ENCODE assay signal across 9 mouse cellular contexts in the genomic region with DNA sequence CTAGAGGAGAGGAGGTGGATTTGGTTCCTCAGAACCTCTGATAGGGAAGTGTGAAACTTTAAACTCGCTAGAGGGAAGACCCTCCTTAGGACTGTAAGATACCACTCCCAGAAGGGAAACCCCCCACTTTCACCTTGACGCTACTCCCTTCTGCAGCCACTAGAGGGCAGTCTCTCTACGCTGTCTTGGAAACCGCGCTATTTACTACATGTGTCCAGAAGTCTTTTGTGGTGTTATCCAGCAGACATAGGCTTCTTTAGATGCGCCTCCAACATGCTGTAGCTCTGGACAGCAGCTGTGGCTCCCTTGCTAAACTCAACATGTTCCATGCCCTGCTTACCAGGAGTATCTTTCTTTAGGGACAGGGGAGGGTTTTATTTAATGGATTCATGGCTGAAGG. TPM values are rescaled to one million over a fixed set of nuclear protein-coding genes. Genes with fewer than 3 reads are reported as not detected.
DNase-seq lines count a peak whose midpoint lies in the region; ATAC-seq lines count a peak whose summit lies in the region.
"Had no signal": no experiment of that assay in that cellular context is flagged by ENCODE, and none has a peak within 500 bp of the region (broad histone marks: within the 10 kb centered on the region; RNA-seq: fewer than 3 reads in every experiment).

No protein-coding gene starts in this region.

- intact Hi-C loops in heart, postnatal 14 days (cut with DNase I), result loop anchor here (1.0 to 5.0 kb wide), 4 partner anchors 38 to 264 kb away; a partner anchor contains a TSS

- H3K9ac ChIP-seq in stomach, embryonic 15.5 days, result no peak overlapping the region

- ATAC-seq in activated CD4-positive, CD25-positive, alpha-beta regulatory T cell, adult 4 months, result peak; percentile 49
- peak; percentile 58; the same call in 1 of the 2 replicates for ATAC-seq in stomach, embryonic 15.5 days (ENCODE audit: insufficient read depth, low FRiP score, low read depth)

- H3K36me3 ChIP-seq in heart, embryonic 10.5 days, result no peaks in the 10 kb centered on the region; the same call in 1 of the 2 replicates
- no peaks in the 10 kb centered on the region for H3K36me3 ChIP-seq in stomach, embryonic 15.5 days

- H3K27ac ChIP-seq in heart, embryonic 10.5 days, result no peak overlapping the region
- no peak overlapping the region for H3K27ac ChIP-seq in stomach, embryonic 15.5 days

- no peak overlapping the region for H3K4me3 ChIP-seq in heart, embryonic 10.5 days
- no peak overlapping the region for H3K4me3 ChIP-seq in stomach, embryonic 15.5 days (replicated peaks)

- no peaks in the 10 kb centered on the region for H3K27me3 ChIP-seq in heart, embryonic 10.5 days (ENCODE audit: insufficient read depth, poor library complexity, severe bottlenecking)
- no peaks in the 10 kb centered on the region for H3K27me3 ChIP-seq in stomach, embryonic 15.5 days (replicated peaks)

- peaks cover 22% of the 10 kb centered on the region for H3K4me1 ChIP-seq in heart, embryonic 10.5 days
- H3K4me1 ChIP-seq in stomach, embryonic 15.5 days, result no peaks in the 10 kb centered on the region

- no peaks in the 10 kb centered on the region for H3K9me3 ChIP-seq in heart, embryonic 10.5 days
- no peaks in the 10 kb centered on the region for H3K9me3 ChIP-seq in stomach, embryonic 15.5 days

- WGBS in heart, embryonic 10.5 days, result under 1% methylated on average over 6 of the region's 6 CpGs
- under 1% methylated on average over 6 of the region's 6 CpGs for WGBS in stomach, embryonic 15.5 days

- no peak overlapping the region for H3K4me2 ChIP-seq in stomach, embryonic 15.5 days

- peak; percentile 87 for DNase-seq in heart, embryonic 10.5 days (ENCODE audit: low spot score)
- DNase-seq in heart, adult 11 months, result no peak
- DNase-seq in embryo, embryonic 10 days (ENCODE audit: low spot score), result peak; percentile 90
- DNase-seq in heart, postnatal 14 days, result peak; percentile 30 to 70
- peak; percentile 8 for DNase-seq in layer of hippocampus, adult 9-11 months
- DNase-seq in mesoderm, embryonic 11.5 days (ENCODE audit: low read depth, low spot score), result peak; percentile 85

RNA-seq across cellular contexts. Expression of a gene that starts 54.8 kb away (rescaled TPM):
- polyA plus RNA-seq in heart, embryonic 10.5 days (2016; fragmentation: Nextera tagmentation; extraction: Ambion mirVana), result 80.4 and 148 TPM in 2 replicates
- under 1 TPM in 1 of 2 experiments, not detected in 1; 0.15 TPM for polyA plus RNA-seq in activated CD4-positive, CD25-positive, alpha-beta regulatory T cell, adult 4 months (2017; shearing (Covaris generic))
- 1 to 10 TPM; 5.4 to 5.6 TPM for total RNA-seq in heart, postnatal 14 days (2021)
- polyA plus RNA-seq in stomach, embryonic 15.5 days (2015; fragmentation: Nextera tagmentation; extraction: Ambion mirVana), result 93.7 and 106 TPM in 2 replicates
- total RNA-seq: neutrophil, adult 5-6 weeks had no signal

Comparison
In these comparisons a context has a peak if more than half of its experiments do, and no peak if none do; other contexts are left out.
1. RNA of a gene that starts 54.8 kb away (polyA plus RNA-seq): 80.4 to 148 TPM in heart, embryonic 10.5 days and 93.7 to 106 TPM in stomach, embryonic 15.5 days; 0.15 TPM in activated CD4-positive, CD25-positive, alpha-beta regulatory T cell, adult 4 months; every median in the first group is over 10 times any median in the second.